Mouse (Mus musculus) activated CD4-positive, CD25-positive, alpha-beta regulatory T cell, adult 4 months (primary cell): ENCODE measurements around the gene Cd83. TPM values are rescaled to one million over a fixed set of nuclear protein-coding genes. Genes with fewer than 3 reads are reported as not detected.

Experiments
- ATAC-seq: one replicate; pipeline ENCODE4 v1.8.0; 2017
- polyA plus RNA-seq, 2 experiments: library from polyadenylated mRNA; unstranded; fragments of 100-300 nt; shearing (Covaris generic); gene quantifications; one replicate each; pipeline ENCODE4 v1.2.1; 2017

Cd83 gene
- 100 to 1,000 TPM; 170 to 252 TPM for polyA plus RNA-seq

DNA sequence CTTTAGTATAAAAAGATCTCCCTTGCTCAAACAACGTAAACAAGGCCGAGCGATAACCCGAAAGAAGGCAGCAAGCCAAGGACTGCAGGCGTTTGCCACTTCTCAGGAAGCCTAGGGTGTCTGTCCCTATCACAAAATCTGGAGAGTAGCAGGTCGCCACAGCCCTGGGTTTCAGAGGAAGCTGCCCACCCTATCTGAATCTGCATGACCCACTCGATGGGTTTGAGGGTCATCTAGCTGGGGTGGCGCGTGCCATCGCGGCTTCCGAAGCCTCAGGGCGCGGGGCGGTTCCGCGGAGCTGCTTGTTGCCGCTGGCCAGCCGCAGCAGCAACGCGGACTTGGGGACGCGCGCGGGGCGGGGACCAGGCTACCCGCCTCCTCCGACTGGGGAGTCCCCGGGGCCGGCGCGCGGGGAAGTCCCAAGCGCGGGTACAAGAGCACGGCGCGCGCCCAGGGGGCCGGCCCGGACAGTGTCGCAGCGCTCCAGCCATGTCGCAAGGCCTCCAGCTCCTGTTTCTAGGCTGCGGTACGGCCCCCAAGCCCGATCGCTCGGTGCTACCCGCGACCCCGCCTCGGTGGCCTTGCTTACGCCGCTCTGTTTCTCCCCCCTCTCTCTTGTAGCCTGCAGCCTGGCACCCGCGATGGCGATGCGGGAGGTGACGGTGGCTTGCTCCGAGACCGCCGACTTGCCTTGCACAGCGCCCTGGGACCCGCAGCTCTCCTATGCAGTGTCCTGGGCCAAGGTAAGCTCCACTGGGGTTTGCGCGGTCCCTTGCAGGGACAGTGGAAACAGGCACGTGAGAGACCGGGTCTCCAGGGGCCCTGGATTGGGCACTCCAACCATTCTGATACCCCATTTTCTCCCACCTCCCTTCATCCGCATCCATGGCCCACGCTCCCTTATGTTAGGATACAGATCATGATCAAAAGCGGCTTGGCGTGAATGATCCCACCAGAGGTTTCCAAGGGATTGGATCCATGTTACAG is at the start of gene Cd83:
TSS of gene Cd83 (plus strand) at position 51 of the 987 bp plus-strand sequence.
- peak; percentile 53 for ATAC-seq

DNA sequence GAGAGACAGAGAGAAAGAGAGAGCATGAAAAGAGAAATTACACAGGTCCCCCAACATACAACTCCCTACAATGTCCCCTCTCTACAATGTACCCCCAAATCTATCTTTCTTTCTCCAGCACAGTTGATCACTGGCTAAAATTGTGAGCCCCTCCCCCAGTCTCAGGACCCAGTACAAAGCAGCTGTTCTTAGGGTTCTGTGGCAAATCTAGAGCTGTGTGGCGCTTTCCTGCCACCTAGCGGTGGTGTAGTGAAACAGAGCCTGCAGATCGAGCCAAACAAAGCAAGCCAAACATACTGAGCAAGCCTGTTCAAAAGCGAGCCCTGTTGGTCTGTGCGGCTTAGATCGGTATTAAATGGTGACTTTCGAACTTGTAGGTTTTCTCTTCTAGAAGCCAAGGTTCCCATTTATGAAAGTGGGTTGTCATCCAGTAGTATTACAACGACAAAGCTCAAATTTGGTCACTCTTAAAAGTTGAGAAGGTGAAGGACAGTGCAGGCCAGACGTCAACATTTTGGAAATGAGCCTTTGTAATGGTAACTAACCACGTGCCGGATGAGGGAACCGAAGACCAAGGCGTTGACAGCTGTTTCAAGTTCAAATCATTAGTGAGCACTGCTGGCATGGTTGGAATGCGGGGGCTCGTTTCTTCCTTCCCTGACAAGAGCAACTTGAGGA is 44.8 kb upstream of the Cd83 start:
- peak; percentile 43 for ATAC-seq

DNA sequence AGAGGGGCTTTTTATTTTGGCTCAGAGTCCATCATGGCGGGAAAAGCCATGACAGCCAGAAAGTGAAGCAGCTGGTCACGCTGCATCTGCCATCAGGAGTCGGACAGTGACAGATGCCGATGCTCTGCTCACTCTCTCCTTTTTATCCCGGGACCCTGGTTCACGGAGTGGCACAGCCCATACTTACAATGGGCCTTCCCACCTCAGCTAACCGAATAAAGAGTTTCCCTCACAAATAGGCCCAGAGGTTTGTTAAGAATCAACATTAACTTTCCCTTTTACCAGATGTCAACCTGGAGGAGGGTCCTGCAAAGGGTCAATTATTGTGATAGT is 44.3 kb upstream of the Cd83 start:
- no peak for ATAC-seq

DNA sequence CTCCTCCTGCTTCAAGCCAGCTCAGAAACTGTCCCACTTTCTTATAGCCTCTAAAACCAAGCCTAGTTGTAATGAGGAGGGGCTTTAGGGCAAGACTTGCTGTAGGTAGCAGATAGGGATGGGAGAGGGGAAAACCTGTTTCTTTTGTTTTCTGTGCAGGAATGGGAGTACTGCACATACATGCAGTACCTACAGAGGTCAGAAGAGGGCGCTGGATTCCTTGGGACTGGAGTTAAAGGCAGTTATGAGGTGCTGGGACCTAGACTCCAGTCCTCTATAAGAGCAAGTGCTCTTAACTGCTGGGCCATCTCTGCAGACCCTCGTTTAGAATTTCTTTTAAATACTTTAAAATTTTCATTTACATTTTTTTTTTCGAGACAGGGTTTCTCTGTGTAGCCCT is 41.9 kb upstream of the Cd83 start:
- no peak for ATAC-seq

- ATAC-seq = no peak
Measured at GRCm38 (mm10) chr13:43744259-43744658, 40.3 kb upstream of the Cd83 start.

GRCm38 (mm10) chr13:43750301-43750700 is 34.3 kb upstream of the Cd83 start:
- ATAC-seq = peak; percentile 45

GRCm38 (mm10) chr13:43750966-43751365 is 33.6 kb upstream of the Cd83 start:
- peak; percentile 80 for ATAC-seq

DNA sequence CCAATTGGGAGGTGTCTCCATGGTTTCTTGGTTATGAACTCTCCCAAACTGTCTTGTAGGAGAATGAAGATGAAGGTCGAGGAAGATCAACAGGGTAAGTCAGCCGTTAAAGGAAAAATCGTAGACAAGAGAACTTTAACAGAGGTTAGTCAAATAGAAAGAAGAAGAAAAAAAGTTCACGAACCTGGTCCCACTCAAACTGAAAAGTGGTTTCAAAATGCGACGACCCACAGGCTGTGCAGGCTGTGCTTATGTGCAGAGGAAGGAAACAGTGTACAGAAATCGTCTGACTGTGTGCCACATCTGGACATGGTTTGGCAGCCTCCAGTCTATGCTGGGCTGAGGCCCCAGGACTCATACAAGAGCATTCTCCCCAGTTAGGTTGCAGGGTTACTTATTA is 32.2 kb upstream of the Cd83 start:
- ATAC-seq = no peak

DNA sequence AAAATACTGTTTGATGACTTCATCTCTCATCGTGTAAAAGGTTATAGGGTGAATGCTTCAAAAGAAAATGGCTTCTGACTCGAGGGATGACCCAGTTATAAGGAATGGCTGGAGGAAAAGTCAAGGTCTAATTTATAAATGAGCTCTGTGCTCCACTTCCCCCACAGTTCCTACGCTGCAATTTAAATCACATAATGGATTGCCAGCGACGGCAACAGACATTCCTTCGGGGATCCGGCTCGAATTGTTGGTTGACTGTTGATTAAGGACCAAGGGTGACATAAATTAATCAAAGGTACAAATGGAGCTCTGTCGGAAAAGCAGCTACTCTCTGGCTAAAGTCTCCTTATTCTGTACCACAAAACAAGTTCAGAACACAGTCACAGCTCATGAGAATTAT is 30.9 kb upstream of the Cd83 start:
- no peak for ATAC-seq

DNA sequence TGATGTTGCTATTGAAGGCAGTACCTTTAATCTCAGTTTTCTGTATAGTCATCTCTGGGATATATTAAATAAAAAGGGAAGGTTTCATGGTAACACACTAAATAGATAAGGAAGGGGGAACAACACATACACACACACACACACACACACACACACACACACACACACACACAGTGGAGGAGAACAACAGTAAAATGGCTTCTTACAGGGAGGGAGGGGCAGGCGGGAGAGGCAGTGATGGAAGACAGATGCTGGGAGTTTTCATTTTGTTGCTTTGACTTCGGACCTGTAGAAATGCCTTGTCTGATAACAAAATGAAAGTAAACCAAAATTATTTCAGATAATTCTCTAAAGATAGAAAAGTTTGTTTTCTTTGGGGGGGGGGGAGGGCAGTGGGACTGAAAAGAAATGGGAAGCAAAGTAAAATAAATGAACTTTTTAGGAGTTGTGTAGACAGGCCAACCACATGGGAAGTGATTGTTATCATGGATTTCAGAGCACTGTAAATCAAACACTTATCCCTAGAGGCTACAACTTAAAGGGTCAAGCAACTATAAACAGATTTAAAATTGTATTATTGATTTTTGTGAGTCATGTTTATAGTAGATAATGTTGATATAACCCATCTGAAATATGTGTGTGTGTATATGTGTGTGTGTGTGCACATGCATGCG is 30.0 kb upstream of the Cd83 start:
- no peak for ATAC-seq

DNA sequence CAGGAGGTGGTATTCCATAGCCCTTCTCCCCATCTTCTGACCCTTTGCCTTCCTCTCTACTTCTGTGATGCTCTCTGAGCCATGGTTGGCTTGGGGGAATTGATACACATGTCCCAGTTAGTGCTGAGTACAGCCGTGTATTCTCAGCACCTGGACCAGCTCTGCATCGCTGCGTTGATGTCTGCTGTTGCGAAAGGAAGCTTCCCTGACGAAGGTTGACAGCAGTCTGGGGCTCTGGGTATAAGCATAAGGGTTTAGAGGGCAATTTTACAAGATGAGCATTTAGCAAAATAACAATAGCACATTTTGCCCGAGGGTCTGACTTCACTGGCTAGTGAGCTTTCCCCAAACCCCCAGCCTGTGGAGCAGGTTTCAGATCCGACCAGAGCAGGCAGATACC is 29.0 kb upstream of the Cd83 start:
- ATAC-seq = no peak

DNA sequence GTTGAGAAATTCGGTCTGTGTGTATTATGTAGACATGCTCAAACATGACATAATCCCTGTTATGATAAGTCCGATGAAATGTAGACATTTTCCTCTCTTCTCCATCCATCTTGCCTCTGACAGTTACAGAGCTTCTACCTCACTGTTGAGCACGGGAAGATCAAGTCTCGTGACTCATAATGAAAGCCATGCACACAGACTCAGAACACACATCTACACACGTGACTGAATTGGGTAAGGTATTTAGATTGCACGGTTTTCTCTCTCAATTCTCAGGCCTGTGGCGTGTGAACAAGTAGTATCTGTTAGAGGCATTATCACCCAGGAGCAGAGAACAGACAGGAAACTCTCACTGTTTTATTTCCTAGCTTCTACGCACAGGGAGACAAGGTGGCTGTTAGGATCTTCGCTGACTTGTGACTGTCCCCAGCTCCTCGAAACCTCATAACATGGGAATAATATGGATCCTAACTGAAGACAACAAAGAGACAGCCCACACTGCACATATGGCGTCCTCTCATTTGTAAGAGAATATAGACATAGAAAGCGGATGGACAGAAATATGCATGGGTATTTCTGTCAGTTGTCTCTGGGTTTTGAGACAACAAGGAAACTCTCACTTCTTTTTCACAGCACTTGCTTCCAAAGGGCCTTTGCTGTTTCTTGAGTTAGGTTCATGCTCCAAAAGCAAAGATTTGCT is 23.3 kb upstream of the Cd83 start:
- peak; percentile 91 for ATAC-seq

- no peak for ATAC-seq
Measured at GRCm38 (mm10) chr13:43762901-43763300, 21.7 kb upstream of the Cd83 start.

DNA sequence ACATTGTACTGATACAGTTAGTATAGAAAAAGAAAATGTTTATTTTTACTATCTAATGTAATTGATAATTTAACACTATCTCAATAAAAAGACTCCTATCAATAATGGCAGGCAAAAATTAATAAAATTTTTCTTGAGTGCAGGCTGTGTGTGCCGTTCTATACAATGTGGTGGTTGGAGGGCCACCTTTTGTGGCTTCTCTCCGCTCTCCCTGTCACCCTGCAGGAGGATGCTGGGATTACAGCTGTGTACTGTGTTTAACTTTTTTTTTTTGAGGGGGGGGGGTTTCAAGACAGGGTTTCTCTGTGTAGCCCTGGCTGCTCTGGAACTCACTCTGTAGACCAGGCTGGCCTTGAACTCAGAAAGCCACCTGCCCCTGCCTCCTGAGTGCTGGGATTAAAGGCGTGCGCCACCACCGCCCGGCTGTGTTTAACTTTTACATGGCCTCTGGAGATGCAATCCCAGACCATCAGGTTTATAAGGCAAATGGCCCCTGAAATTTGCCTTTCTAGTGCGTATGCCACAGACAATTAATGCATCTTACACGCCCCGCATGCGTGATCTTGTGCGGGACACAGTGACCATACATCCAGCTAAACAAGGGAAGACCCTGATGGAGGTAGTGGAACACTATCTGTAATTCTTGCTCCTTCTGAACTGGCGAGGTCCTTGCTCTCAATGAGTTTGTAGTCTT is 21.1 kb upstream of the Cd83 start:
- ATAC-seq = no peak

DNA sequence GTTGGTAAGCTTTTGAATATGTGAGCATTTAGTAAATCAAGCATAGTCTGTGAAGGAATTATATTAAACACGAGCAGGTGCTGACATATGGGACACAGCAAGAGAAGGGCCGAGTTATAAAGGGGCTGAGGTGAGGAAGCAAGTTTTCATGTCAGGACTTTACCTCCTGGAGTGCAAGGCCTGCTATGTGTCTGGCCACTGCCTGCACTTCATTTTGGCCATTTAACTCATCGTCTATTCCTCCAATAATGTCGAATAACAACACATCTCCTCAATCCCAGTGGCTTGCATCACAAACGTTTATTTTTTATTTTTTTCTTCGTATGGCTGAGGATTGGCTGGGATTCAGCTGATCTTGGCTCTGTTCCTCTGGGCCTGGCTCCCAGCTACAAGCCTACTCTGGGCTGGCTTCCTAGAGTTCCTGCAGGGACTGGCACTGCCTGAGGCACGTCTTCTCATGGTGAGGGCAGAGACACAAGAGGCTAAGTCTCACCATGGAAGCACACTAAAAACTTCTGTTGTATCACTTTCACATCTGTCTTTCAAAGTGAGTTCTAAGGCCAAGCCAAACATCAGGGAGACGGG is 20.5 kb upstream of the Cd83 start:
- ATAC-seq = no peak

DNA sequence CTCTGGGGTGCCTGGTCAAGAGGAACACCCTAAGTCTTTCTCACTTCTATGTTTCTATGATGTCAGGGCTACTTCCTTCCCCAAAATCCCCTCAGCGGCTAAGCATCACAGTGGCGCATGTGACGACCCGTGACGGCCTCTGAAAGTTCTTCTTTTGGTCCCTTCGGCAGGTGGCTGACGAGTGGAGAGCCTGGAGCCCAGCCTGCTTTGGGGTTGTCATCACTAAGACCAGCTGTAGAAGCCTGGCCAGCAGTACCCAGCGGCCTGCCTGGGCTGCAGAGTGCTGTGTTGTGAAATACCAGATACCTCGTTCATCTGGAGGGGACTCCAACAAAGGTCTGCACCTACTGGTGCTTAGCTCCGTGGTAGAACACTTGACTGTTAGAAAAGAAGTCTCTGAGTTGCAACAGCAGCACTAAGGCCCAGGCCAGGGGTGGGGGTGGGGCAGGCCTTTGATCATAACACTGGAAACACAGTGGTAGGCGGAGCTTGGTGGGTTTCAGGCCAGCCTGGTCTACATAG is 19.2 kb upstream of the Cd83 start:
- no peak for ATAC-seq

DNA sequence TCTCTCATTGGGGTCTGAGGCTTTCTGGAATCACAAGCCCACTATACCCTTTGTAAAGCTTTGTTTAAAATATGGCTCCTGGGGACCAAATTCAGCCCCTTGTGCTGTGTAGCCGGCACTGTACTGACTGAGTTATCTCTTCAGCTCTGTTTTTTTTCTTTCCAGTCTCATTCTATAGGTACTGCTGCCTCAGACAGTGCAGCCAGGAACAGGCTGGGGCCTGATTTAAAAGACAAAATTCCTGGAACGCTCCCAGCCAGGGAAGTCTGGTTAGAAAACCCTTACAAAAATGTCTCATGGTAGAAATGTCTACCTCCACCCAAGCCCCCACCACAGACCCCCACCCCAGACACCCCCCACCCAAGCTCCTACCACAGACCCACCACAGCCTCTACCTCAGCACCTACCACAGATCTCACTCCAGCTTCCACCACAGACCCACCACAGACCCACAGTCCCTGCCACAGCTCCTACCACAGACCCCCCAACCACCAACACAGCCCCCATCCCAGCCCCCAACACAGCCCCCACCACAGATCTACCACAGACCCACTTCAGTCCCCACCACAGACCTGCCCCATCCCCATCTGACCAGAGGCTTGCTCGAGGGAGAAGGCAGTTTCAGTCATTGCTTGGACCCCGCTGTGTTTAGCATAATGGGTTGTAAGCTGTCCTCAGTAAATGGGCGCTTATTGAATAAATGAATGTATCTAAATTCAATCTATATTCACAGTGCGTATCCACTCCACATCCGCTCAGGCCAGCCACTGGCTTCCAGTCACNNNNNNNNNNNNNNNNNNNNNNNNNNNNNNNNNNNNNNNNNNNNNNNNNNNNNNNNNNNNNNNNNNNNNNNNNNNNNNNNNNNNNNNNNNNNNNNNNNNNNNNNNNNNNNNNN is 17.5 kb upstream of the Cd83 start:
- ATAC-seq = peak; percentile 30

- ATAC-seq = no peak
Measured at GRCm38 (mm10) chr13:43773020-43773419, 11.6 kb upstream of the Cd83 start.

DNA sequence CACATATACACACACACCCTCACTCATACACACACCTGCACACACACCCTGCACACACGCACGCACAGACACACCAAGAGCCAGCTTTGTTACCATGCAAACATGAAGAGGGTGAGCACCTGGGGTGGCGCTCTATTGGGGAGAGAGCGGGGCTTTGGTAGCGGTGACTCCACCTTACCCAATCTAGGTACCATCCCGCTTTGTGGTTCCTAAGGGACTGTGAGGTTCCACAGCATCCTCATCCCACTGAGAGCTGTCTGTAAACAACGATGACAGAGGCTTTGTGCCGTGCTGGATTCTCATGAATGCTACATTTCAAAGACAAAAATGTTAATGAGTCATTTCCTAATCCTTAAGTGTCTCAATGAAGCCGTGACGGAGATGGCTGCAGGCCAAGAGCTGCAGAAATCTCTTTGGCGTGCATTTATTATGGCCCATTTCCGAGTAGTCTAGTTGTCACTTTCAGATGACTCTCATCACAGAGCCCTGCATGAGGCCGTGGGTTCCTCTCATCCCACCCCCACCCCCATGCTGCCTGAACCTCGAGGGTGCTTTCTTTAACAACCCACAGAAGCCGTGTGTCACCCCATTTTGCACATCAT is 10.5 kb upstream of the Cd83 start:
- ATAC-seq = peak; percentile 40
